Mouse (Mus musculus) 416B (cell line): ENCODE data around the gene Wfdc11.
"Not testable (repeated sequence)": the region's sequence is repeated elsewhere in the genome, so short reads cannot be mapped to it uniquely, and the experiment has no call there.

ENCODE experiments used
- DNase-seq: peaks from one replicate; pipeline ENCODE4 v3.0.0; 2011; ENCODE audit warnings: low read depth

Gene Wfdc11

GRCm38 (mm10) chr2:164641129-164641528, 32.8 kb downstream of the Wfdc11 start:
- DNase-seq, result peak; percentile 36

- no peak for DNase-seq
Observed at GRCm38 (mm10) chr2:164638696-164639095, 35.2 kb downstream of the Wfdc11 start, which contains the start of gene Wfdc16. Gene Wfdc16 (minus strand): TSS chr2:164638796.

DNA sequence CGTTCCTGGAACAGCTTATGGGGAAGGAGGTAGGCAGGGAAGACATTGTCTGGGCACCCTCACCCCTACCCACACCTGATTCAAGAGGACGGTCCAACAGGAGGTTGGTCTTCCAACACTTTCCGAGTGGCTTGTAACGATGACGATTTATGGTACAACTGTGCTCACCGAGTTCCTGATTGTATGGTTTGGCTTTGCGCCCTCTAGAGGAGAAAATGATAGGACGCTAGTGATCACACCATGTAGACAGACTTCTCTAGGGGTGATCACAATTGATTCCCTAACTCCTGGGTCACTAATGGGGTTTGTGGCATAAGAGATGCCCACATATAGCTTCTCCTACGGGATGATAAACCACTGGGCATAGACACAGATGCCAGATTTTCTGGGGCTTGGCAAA, 38.6 kb downstream of the Wfdc11 start:
- DNase-seq, result peak; percentile 12

DNA sequence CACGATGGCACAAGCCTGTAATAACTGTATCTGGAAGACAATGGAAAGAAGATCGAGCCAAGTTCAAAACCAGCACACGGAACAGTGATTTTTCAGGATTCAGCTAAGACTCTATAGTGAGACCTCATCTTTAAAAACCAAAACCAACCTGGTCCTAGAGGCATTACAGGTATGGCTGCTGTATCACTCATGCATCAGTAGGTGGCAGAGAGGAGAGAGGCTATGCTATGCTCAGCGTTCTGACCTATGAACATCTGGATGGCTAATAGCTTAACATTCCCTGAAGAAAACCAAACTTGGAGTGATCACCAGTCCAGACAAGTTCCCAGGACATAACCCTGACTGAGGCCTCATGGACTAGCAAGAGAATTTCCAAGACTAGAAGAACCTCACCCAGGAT, 52.1 kb downstream of the Wfdc11 start:
- no peak for DNase-seq

DNA sequence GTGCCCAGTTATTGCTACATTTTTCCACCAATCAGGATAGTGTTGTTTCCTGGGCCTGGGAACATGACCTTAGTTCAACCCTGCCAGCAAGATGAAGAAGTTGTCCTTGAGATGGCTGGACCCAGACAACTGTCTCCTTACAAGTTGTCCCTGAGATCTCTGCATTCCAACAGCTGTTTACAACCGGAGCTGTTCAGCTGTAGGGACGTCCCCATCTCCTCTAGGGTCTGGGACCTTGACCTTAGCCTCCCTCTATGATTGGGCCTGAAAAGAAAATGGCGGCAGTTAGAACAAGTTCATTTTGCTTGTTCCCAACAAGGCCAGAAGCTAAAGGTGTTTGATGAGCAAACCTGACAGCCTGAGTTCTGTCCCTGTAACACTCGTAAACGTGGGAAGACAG, 54.8 kb downstream of the Wfdc11 start:
- no peak for DNase-seq

- DNase-seq, result no peak
Observed at GRCm38 (mm10) chr2:164615386-164615785, 58.5 kb downstream of the Wfdc11 start.

DNA sequence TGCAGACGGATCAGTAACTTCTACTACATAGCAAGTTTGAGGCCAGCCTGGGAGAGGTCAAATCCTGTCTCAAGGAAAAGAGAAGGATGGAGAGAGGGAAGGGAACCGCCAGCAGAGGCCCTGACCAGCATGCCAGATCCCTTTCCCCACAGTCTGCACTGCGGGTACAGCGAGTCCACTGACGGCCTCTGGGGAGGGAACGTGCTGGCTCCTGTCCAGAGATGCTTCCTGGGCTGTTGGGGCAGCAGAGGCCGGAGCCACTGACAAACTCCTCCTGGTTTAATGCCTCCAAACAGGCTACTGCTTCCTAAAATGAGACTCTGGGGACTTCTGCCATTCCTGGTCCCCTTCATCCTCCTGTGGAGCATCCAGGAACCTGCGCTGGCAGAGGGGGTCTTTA, 60.4 kb downstream of the Wfdc11 start, which contains the start of the genes Wfdc6b and Wfdc8:
Wfdc6b (plus strand) TSS at position 52 of the 400 bp plus-strand sequence.
Wfdc8 (minus strand) TSS at position 156 of the 400 bp plus-strand sequence.
- not testable (repeated sequence) for DNase-seq
